Mouse (Mus musculus) kidney, postnatal 14 days (tissue): ENCODE data around the gene Pitpnc1.
A peak's percentile ranks its signal among the peaks of the same experiment; 100 is the strongest.

Source experiments
- DNase-seq: peaks from one replicate; pipeline ENCODE4 v3.0.0; 2022; ENCODE audit warnings: mixed read lengths

Pitpnc1 gene

GRCm38 (mm10) chr11:107401839-107402590 lies 68.5 kb downstream of the Pitpnc1 start:
- DNase-seq, result no peak

DNA sequence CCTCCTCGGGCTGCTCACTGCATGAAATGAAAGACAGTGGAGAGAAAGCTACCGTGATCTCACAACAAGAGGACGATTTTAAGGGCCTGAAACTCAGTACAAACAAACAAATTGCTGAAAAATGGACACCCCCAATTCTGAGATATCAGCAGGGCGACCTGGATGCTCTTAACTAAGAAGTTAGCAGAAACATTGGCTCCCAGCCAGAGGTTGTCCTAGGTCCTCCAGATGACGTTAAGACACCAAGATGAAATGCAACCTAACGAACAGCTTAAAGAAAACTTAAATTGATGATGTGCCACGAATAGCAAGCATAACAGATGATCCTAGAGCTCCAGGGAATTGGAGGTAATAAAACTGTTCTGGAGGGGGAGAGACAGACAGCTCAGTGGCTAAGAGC lies 69.7 kb downstream of the Pitpnc1 start:
- peak; percentile 41 for DNase-seq

DNA sequence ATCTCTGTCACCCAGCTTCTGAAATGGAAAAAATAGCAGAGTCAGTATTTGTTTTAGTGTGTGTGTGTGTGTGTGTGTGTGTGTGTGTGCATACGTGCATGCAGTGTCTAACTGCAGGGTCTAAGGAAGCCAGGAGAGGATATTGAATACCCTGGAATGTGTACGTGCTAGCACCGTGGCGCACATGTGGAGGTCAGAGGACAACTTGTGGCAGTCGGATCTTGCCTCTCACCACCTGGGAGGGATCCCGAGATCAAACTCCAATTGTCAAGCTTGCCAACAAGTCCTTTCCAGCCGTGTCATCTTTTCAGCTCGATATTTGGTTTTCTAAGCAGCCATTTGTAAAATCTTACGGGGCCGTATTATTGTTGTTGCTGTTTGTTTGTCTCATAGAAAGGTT lies 70.5 kb downstream of the Pitpnc1 start:
- DNase-seq, result peak; percentile 73

DNA sequence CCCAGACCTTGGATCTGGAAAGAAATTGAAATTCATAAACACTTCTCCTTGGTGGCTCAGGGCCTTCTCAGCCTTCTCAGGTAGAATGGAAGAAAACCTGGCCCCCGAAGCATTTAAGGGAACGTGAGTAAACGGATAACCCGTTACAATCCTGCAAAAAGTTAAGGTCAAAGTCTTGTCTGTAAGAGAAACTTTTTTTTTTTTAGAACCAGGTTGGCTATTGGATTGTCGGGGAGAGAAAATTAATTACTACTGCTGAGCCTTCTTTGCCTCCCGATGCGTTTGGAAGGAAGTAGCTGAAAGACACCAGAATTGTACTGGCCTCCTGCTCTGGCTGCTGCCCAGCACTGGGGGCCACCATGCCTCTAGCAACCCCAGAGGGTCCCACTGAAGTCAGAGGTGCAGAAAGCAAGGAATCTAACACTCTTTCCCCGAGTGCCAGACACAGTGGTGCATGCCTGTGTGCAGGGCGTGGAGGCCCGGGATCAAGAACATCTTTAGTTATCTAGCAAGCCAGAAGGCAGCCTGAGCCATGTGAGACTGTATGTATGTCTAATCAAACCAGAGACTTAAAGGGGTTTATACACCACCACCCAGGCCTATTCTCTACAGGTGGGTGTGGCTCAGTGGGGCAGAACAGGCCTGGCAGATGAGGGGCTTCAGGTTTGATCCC lies 73.0 kb downstream of the Pitpnc1 start:
- DNase-seq, result no peak

DNA sequence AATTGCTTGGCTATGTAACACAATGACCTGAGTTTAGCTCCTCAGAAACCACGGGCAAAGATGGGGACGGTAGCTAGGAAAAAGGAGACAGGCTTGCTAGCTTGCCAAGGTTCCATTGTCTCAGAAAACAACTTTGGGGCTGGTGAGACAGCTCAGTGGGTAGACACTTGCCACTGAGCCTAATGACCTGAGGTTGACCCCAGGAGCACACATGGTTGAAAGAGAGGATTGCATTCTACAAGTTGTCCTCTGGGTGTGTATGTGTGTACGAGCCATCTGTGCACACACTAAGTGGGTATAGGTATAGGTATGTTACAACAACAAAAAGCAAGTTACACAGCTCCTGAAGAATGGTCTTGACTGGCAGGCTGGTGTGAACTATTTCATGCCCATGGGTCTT lies 76.3 kb downstream of the Pitpnc1 start:
- DNase-seq, result no peak

GRCm38 (mm10) chr11:107393828-107394165 lies 76.7 kb downstream of the Pitpnc1 start:
- no peak for DNase-seq

DNA sequence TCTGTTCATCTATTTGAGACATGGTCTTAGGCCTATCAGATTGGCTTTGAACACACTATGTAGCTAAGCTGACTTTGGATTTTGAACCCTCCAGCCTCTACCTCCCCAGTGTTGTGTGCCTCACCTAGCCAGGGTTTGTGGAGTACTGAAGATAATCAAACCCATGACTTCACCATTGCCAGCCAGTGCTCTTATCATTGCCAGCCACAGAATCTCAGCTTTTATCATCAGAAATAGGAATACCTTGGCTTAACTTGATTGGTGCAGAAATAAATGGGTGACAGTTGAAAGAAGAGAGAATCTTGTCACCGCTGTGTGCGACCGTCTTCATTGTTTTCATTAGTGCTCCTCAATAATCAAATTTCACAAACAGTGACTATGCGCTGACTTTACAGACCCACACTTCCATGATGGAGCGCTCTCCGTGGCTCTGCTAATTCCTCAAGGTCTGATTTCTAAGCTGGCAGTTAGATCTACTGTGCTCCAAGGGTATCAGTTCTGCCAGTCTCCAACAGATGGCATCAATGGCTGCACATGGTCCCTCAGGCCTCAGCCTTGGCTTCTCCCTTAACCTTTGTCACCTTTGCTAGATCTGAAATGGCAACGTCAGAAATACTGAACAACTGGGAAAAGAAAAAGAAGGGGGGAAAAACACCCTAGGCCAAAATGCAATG lies 77.2 kb downstream of the Pitpnc1 start:
- peak; percentile 51 for DNase-seq

- DNase-seq, result no peak
Measured at GRCm38 (mm10) chr11:107390540-107390939, 80.0 kb downstream of the Pitpnc1 start.

DNA sequence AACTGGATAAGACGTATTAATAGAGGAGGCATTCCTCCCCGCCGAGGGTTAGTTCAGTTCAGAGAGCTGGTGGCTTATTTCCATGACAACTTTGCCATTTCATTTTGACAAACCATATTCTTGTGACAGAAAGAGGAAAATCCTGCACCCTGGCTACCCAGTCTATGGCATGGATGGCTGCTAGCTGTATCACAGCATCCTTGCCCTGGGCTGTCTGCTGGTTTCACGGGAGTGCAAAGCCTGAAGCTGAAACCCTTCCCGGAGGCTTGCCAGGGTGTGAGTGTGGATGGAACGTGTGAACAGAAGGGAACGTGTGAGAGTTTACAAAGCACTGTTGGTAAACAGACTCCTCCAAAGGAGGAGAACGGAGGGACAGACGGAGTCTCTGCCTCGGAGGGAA lies 80.5 kb downstream of the Pitpnc1 start:
- DNase-seq, result no peak

GRCm38 (mm10) chr11:107386481-107386880 lies 84.0 kb downstream of the Pitpnc1 start:
- DNase-seq, result no peak

DNA sequence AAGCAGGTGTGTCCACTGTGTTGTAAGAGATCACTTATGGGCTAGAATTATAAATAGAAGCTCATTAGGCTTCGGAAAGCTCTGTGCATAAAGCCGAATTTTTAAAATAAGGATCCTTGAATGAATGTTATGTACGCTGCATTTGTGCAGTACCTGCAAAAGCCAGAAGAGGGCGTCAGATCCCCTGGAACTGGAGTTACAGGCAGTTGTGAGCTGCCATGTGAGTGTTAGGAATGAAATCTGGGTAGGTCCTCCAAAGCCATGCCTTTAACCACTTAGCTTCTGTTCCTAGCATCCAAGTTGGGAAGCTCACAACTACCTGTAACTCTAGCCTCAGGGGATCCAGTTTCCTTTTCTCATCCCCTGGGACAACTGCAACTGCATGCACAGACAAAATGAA lies 85.2 kb downstream of the Pitpnc1 start:
- DNase-seq, result peak; percentile 42

DNA sequence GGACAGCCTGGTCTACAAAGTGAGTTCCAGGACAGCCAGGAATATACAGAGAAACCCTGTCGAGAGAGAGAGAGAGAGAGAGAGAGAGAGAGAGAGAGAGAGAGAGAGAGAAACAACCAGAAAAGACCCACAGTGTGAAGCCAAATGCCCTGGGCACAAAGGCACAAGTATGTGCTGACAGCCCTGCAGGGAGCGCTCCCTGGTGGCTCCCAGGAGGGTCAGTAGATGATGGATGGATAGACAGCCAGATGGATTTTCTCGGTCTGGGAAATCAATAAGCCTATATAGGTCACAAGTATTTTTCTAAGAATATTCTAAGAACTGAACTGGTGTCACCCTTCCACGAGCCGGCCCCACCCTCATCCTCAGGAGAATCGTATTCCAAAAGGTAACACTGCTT lies 86.5 kb downstream of the Pitpnc1 start:
- no peak for DNase-seq

DNA sequence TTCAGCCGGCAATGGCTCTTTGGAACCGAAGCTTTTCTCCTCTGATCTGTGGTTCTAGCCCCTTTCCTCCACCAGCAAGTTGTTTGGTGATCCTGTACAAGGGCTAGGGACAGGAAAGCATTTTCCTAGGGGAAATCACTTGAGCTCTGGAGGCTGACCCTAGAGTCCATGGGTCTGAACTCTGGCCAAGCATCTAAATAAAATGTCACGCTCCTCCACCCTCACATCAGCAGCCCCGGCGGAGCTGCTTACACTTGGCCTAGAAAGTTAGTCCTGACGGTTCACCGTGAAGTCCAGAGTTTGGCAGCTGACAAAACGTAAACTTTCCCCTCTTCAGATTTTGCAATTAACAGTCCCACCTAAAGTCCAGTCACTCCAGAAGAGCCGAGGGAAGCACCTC lies 90.5 kb downstream of the Pitpnc1 start:
- DNase-seq, result peak; percentile 81

- DNase-seq, result peak; percentile 90
Measured at GRCm38 (mm10) chr11:107379089-107379845, 91.2 kb downstream of the Pitpnc1 start.

DNA sequence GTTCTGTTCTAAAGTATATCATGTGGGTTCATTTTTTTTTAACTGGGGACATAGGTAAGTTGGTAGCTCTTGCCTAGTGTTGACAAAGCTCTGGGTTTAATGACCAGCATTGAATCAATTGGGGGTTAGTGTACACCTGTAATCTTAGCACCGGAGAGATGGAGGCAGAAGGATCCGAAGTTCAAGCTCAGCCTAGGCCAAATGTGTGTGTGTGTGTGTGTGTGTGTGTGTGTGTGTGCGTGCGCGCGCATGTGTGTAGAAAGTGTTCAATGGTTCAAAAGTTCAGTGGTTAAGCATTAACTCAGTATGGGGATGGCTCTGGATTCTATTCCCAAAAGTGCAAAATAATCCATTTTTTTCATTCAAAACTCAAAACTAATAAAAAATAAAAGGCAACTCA lies 93.2 kb downstream of the Pitpnc1 start:
- DNase-seq, result peak; percentile 49

DNA sequence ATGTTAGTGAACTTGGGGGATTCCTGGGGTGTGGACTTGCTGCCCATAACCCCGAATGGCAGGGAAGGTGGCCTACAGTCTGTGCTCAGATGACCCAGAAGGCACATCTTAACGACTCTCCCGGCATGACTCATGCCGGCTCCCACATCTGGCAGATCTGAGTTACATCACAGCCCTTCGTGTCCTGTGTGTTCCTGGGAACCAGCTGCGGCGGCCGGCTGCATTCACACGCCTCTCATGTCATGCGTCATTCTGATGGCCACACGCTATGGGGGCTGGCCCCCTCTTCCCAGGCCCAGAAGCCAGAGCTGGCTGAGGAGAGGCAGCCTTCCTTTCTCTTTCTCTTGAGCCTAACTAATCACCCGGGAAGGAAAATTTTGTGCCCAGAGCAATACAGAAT lies 94.2 kb downstream of the Pitpnc1 start:
- DNase-seq, result peak; percentile 62

DNA sequence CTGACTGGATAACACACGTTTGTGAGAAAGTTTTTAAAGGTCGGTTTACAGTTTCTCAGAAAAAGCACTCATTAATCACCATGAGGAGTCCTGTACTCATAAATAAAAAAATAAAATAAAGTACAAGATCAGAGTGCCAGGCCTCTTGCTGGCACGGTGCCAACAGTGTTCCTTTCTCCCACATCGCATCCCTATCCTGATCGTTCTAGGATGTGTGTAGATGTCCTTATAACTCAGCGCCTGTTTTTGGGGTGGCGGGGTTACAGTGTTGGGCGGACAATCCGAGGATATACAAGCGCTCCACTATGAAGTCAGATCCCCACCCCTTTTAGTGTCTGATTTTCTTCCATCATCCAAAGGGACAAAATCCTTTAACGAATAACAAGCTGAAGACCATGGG lies 94.7 kb downstream of the Pitpnc1 start:
- no peak for DNase-seq

GRCm38 (mm10) chr11:107373569-107373968 lies 96.9 kb downstream of the Pitpnc1 start:
- DNase-seq, result no peak

- DNase-seq, result no peak
Measured at GRCm38 (mm10) chr11:107373154-107373553, 97.3 kb downstream of the Pitpnc1 start.

DNA sequence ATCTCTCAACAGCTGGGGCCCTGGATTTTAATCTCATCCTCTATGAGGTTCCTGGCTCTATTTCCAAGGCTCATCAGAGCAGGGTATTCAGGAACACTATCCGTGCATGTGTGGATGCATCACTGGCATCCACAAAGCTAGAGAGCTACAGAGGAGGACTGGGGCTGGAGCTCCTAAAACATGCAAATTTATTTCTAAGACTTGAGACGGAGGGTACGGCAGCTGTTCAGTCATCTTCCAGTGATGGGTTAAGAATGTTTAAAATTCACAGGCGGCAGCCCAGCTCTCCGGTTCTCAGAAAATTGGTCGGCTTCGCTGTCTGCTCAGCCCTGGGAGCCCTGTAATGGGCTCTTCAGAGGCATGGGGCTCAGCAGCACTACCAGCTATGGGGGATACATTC lies 97.8 kb downstream of the Pitpnc1 start:
- no peak for DNase-seq

DNA sequence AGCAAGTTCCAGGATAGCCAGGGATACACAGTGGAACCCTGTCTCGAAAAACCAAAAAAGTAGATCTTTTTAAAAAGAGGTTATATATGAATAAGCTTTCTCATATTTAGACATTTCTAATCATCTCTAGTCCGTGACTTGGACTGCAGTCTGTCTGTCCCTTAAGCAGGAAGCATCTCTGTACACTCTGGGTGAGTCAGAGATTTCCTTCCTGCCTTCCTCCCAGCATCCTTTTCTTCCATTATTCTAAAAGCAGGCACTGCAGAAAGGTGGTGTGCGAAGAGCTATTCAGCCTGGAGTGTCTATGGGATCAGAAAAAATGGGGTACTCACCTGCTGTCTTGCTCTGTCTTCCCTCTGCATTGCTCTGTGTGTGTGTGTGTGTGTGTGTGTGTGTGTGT lies 100.0 kb downstream of the Pitpnc1 start:
- no peak for DNase-seq

DNA sequence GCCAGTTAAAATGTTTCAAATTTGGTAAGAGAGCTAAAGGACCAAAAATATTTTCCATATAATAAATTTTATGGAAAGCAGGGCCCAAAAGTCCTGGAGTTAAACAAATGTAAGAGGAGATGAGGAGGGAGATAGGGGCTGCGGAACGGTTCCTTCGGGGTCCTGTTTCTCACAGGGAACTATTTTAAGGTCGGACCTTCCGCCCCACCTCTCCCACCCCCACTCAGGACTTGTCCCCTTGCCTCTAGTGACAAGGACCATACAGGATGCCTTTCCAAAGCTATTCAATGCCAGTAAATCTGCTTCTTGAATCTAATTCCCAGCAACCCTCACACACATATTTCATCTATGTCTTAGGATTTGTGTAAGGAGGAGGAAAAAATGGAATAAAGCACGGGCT lies 100.8 kb downstream of the Pitpnc1 start:
- DNase-seq, result no peak

DNA sequence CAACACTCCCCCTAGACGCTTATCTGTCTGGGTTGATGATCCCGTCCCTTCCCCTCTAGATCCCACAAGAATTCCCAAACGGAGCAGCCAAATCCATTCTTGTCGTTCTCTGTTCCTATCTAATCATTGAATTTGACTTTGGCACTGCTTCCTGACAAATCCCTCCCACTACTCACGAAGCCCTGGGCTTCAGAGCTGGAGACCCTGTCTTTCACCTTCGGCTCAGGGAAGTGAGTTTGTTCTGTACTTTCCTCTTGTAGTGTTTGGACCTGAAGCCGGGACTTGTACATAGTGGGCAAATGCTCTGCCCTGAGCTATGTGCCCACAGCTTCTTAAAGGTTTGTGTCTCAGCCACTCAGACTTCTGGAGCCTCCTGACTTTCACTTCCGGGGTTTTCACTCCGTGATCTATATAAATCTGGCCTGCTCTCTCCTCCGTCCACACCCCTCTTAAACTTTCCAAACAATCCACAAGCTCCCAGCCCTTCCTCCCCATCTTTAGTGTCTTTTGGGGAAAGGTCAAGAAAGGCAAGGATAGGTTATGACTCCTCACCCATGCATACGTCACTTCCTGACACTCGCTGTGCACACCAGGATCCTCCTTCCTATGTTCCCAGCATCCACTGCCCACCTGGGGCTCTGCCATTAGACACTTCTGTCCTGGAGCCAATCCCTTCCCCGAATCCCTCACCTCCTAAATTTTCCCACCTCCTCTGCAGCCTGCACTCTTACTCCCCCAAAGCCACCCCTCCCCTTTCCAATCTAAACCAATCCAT lies 104.4 kb downstream of the Pitpnc1 start:
- no peak for DNase-seq
